Mouse (Mus musculus) midbrain, postnatal 0 days (tissue): ENCODE data around the gene Klhl42. TPM values are rescaled to one million over a fixed set of nuclear protein-coding genes. Genes with fewer than 3 reads are reported as not detected.

ENCODE experiments used
- ATAC-seq: fragments of 200-750 bp; cut with Nextera tagmentation; 2 replicates; pipeline ENCODE4 v1.8.0; 2017; ENCODE audit warnings: moderate number of reproducible peaks, mild to moderate bottlenecking, moderate TSS enrichment, moderate library complexity; ENCODE audit not compliant: low FRiP score
- DNase-seq: peaks from one replicate; pipeline ENCODE4 v3.0.0-alpha.2; 2015; ENCODE audit warnings: low spot score
- H3K27ac ChIP-seq: fragments of 300-500 bp; sonication (generic); 2 replicates; pipeline ENCODE4 v1.5.1; 2014; ENCODE audit warnings: low read depth, mild to moderate bottlenecking, low read length, mixed read lengths
- H3K27me3 ChIP-seq: fragments of 300-500 bp; sonication (generic); 2 replicates; pipeline ENCODE4 v1.6.1; 2014; ENCODE audit warnings: low read length, control low read depth, mixed read lengths; ENCODE audit not compliant: insufficient read depth
- H3K36me3 ChIP-seq: fragments of 300-500 bp; sonication (generic); 2 replicates; pipeline ENCODE4 v1.6.1; 2014; ENCODE audit warnings: low read length, control low read depth, mixed read lengths; ENCODE audit not compliant: insufficient read depth
- H3K4me1 ChIP-seq: fragments of 300-500 bp; sonication (generic); 2 replicates; pipeline ENCODE4 v1.6.1; 2014; ENCODE audit warnings: mild to moderate bottlenecking, control low read depth, antibody characterized with exemption, low read length, mixed read lengths; ENCODE audit not compliant: insufficient read depth
- H3K4me2 ChIP-seq: fragments of 300-500 bp; sonication (generic); 2 replicates; pipeline ENCODE4 v1.6.1; 2014; ENCODE audit warnings: low read depth, mild to moderate bottlenecking, low read length, mixed read lengths; ENCODE audit not compliant: poor library complexity, severe bottlenecking
- H3K4me3 ChIP-seq: fragments of 300-500 bp; sonication (generic); 2 replicates; pipeline ENCODE4 v1.5.1; 2014; ENCODE audit warnings: low read depth, mild to moderate bottlenecking, low read length, moderate library complexity
- H3K9ac ChIP-seq: fragments of 300-500 bp; sonication (generic); replicated peaks from 2 replicates; pipeline ENCODE4 v1.6.1; 2014; ENCODE audit warnings: mild to moderate bottlenecking, low read length, moderate library complexity, mixed read lengths; ENCODE audit not compliant: poor library complexity, severe bottlenecking
- H3K9me3 ChIP-seq: fragments of 300-500 bp; sonication (generic); 2 replicates; pipeline ENCODE4 v1.6.1; 2016; ENCODE audit warnings: low read length, control low read depth
- CTCF ChIP-seq: IDR thresholded peaks from 2 replicates; pipeline ENCODE4 v1.5.1; 2016; ENCODE audit warnings: antibody characterized with exemption, mild to moderate bottlenecking
- WGBS: fragments of 180-500 bp; shearing (Covaris S2); extraction: QIAGEN DNeasy Blood & Tissue Kit; methylation state at CpG from one replicate; pipeline ENCODE4 v1.1.7; 2014; 5-methylcytosine and 5-hydroxymethylcytosine counted together
- polyA plus RNA-seq: library from polyadenylated mRNA; unstranded; fragments of >200 nt; fragmentation: Nextera tagmentation; extraction: Ambion mirVana; gene quantifications from 2 replicates; pipeline ENCODE4 v1.2.1, GENCODE M21; 2015
- total RNA-seq: library from RNA; depleted of rRNA; stranded (reverse); fragments of >200 nt; gene quantifications from 2 replicates; pipeline ENCODE4 v1.2.3, GENCODE M21; 2014

Gene Klhl42
- total and polyA plus RNA-seq, 2 experiments from 2014 or later, result 6.4 to 26.0 TPM

DNA sequence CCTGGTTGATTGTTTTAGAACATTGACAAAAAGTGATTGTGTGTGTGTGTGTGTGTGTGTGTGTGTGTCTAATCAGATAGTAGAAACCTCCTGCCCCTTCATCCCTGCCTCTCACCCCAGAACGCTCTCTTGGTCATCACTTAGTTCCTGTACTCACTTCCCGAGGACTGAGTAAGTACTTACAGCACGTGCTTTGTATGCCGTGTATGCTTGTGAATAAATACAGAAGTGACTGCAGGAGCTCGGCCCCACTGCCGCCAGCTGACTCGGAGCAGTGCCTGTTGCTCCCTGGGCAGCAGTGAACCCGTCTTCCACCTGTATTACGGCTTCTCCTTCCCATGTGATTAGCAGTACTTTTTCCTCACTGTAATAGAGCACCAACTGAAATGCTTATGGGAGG, 38.7 kb upstream of the Klhl42 start:
- no peak for DNase-seq
- Histone ChIP-seq H3K4me2 (no peak overlapping the region), H3K9me3 (no peaks in the 10 kb centered on the region), H3K4me1 (no peaks in the 10 kb centered on the region), H3K9ac (no peak overlapping the region), H3K27me3 (no peaks in the 10 kb centered on the region), H3K36me3 (peaks cover 52% of the 10 kb centered on the region), H3K4me3 (no peak overlapping the region), H3K27ac (no peak overlapping the region)
- WGBS, result 91% methylated on average over 9 of the region's 9 CpGs
- no peak for ATAC-seq
- TF ChIP-seq CTCF, result no peak

DNA sequence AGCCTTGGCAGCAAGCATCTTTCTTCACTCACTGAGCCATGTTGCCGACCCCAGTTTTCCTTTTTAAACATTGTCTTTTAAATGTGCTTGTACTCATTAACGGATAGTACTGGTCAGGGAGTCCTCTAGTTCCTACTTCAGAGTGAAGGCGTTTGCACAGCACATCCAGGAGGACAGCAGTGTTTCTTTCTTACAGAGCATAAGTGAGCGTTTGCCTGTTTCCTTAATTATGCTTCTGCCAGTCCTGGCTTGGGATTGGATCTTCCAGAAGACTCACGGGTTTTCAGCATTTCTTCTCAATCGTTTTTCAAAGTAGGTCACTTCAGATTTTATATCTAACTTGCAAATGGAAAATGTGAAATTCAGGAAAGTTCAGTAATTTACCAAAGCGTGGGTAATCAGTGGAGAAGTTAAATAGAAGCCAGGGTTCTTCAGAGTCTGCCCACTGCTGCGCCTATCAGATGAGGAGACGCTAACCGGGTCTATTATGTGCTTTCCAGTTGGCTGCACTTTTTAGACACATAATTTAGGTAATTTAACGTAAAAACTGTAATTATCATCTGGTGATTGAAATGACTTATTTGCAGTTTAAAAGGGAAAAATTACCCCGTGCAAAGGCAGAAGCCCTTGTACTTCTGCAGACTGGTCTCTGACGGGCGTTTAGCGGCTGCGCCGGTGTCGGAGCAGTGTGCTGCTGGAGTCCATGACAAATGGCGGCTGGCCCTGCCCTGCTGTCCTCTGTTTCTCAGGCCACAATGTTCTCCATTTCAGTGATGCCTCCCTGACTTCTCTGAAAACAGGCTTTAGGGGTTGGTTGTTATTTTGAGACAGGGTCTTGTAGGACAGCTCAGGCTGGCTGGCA, 37.2 kb upstream of the Klhl42 start:
- TF ChIP-seq CTCF, result no peak
- ATAC-seq, result no peak

DNA sequence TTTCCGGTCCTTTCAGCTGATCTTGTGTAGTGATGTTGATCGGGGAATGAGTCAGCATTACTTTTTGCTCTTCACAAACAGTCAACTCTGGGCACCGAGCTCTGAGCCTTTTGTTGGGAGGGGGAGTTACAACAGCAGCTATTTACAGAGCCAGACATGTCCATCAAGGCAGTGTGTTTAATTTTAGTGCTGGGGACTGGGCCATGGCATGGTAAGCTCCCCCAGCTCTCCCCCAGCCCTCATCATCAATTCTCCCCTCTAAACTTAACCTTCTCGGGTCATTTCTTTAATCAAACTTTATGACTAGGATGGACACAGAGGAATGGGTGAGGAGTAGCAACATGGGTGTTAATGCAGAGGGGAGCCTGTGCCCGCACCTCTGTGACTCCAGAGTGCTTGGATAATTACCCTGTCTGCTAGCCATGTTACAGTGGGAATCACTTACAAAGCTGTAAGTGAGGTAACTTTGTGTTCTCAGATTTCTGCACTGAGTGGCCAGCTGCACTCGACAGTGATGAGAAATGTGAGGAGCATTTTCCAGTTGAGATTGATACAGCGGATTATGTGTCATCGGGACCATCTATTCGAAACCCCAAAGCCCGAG, 35.7 kb upstream of the Klhl42 start:
- no peaks in the 10 kb centered on the region for H3K27me3 ChIP-seq
- H3K4me3 ChIP-seq, result no peak overlapping the region
- no peaks in the 10 kb centered on the region for H3K9me3 ChIP-seq
- whole genome bisulfite sequencing, result 91% methylated on average over 10 of the region's 10 CpGs
- no peak overlapping the region for H3K27ac ChIP-seq
- no peak for TF ChIP-seq CTCF
- peaks cover 58% of the 10 kb centered on the region for H3K36me3 ChIP-seq
- DNase-seq, result no peak
- H3K4me2 ChIP-seq, result no peak overlapping the region
- ATAC-seq, result no peak
- H3K4me1 ChIP-seq, result no peaks in the 10 kb centered on the region
- no peak overlapping the region for H3K9ac ChIP-seq

More for the DNA sequence above, 37.2 kb upstream of the Klhl42 start:
- Histone ChIP-seq H3K27ac (no peak overlapping the region), H3K9ac (no peak overlapping the region), H3K4me3 (no peak overlapping the region), H3K36me3 (peaks cover 53% of the 10 kb centered on the region), H3K9me3 (no peaks in the 10 kb centered on the region), H3K4me2 (no peak overlapping the region), H3K27me3 (no peaks in the 10 kb centered on the region), H3K4me1 (no peaks in the 10 kb centered on the region)
- no peak for DNase-seq
- 90% methylated on average over 19 of the region's 19 CpGs for WGBS

DNA sequence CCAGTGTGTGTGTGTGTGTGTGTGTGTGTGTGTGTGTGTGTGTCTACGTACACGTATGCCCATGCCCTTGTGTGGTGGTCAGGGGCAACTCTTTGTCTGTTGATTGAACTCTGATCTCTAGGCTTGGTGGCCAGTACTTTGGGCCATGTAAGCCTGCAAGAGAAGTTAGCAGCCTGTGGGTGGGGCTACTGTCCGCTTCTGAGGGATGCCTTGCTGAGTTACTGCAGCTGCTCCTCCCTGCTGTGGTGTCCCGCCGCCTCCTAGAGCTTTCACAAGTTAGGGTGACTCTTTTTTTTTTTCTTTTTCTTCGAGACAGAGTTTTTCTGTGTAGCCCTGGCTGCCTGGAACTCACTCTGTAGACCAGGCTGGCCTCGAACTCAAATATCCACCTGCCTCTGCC, 31.9 kb upstream of the Klhl42 start:
- 71% methylated on average over 7 of the region's 7 CpGs for WGBS

DNA sequence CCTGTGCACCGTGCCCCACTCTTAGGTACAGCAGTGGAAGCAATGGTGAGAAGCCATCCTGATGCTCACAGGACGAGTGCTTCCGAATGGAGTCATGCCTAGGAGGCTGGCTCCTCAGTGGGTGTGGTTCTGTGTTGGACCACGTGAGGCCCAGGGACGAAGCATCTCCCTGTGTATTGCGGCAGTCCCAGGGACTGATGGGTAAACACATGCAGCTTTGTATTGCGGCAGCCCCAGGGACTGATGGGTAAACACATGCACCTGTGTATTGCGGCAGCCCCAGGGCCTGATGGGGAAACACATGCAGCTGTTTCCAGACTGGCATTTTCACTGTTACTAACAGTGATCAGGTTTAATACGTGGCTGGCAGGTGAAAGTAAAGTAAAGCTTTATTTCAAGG, 29.5 kb upstream of the Klhl42 start:
- Histone ChIP-seq H3K4me1 (no peaks in the 10 kb centered on the region), H3K9me3 (no peaks in the 10 kb centered on the region), H3K27ac (no peak overlapping the region), H3K9ac (no peak overlapping the region), H3K4me3 (no peak overlapping the region), H3K36me3 (peaks cover 51% of the 10 kb centered on the region), H3K4me2 (no peak overlapping the region), H3K27me3 (no peaks in the 10 kb centered on the region)
- 86% methylated on average over 9 of the region's 9 CpGs for WGBS
- no peak for DNase-seq
- TF ChIP-seq CTCF, result no peak
- no peak for ATAC-seq

More for the DNA sequence above, 31.9 kb upstream of the Klhl42 start:
- H3K9ac ChIP-seq, result no peak overlapping the region
- no peaks in the 10 kb centered on the region for H3K9me3 ChIP-seq
- TF ChIP-seq CTCF, result no peak
- H3K4me3 ChIP-seq, result no peak overlapping the region
- no peaks in the 10 kb centered on the region for H3K4me1 ChIP-seq
- DNase-seq, result no peak
- peaks cover 60% of the 10 kb centered on the region for H3K36me3 ChIP-seq
- no peak overlapping the region for H3K27ac ChIP-seq
- no peaks in the 10 kb centered on the region for H3K27me3 ChIP-seq
- no peak for ATAC-seq
- H3K4me2 ChIP-seq, result no peak overlapping the region

DNA sequence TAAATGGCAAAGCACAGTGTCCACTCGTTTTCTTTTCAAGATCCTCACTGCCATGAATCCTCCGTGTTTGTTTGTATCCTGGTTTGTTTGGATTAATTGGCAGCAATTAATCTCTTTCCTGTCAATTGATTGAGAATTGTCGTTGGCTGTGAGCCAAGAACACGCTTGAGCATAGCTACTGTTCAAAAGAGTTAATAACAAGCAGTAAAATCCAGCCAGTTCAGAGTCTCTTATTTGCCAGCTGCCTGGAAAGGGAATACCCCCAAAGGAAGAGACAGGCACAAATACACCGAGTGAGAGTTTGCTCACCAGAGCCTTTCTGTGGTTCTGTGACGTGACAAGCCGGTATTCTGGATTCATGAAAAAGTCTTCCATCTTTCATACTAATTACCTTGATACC, 29.1 kb upstream of the Klhl42 start:
- no peaks in the 10 kb centered on the region for H3K4me1 ChIP-seq
- WGBS, result 74% methylated on average over 7 of the region's 7 CpGs
- no peak overlapping the region for H3K4me3 ChIP-seq
- no peak overlapping the region for H3K27ac ChIP-seq
- ATAC-seq, result no peak
- no peak for TF ChIP-seq CTCF
- no peaks in the 10 kb centered on the region for H3K9me3 ChIP-seq
- H3K4me2 ChIP-seq, result no peak overlapping the region
- H3K27me3 ChIP-seq, result no peaks in the 10 kb centered on the region
- no peak for DNase-seq
- H3K9ac ChIP-seq, result no peak overlapping the region
- H3K36me3 ChIP-seq, result peaks cover 54% of the 10 kb centered on the region
